Mouse (Mus musculus) stomach, postnatal 0 days (tissue): ENCODE data around the gene Flnc.

ENCODE experiments used
- CTCF ChIP-seq: IDR thresholded peaks from 2 replicates; pipeline ENCODE4 v1.5.1; 2016; ENCODE audit warnings: antibody characterized with exemption, low read depth, mild to moderate bottlenecking, moderate library complexity
- EP300 ChIP-seq: optimal IDR thresholded peaks from 2 replicates; pipeline ENCODE3; 2016; ENCODE audit warnings: antibody characterized with exemption

- no peak for TF ChIP-seq EP300
- no peak for TF ChIP-seq CTCF
Measured at GRCm38 (mm10) chr6:29468851-29469250, 35.8 kb downstream of the Flnc start.
